Mouse (Mus musculus): Measurements from ENCODE around the gene Efnb2.

Gene Efnb2

GRCm38 (mm10) chr8:8661103-8661758 is at the start of gene Efnb2:
Efnb2 (minus strand) TSS chr8:8661242.
- peak; percentile 72 for DNase-seq (ENCODE audit: low spot score)

- DNase-seq (ENCODE audit: low spot score): no peak
Measured at GRCm38 (mm10) chr8:8704813-8705212, 43.8 kb upstream of the Efnb2 start.

GRCm38 (mm10) chr8:8703668-8704067 is 42.6 kb upstream of the Efnb2 start:
- no peak for DNase-seq (ENCODE audit: low spot score)

- DNase-seq (ENCODE audit: low spot score): no peak
Measured at GRCm38 (mm10) chr8:8700821-8701220, 39.8 kb upstream of the Efnb2 start.

GRCm38 (mm10) chr8:8700229-8700628 is 39.2 kb upstream of the Efnb2 start:
- DNase-seq (ENCODE audit: low spot score): no peak

- DNase-seq (ENCODE audit: low spot score): peak; percentile 90
Measured at GRCm38 (mm10) chr8:8690146-8691092, 29.4 kb upstream of the Efnb2 start, which contains the start of gene Arglu1. Arglu1 (minus strand) TSS chr8:8690521.

GRCm38 (mm10) chr8:8689454-8690145 is 28.6 kb upstream of the Efnb2 start:
- DNase-seq (ENCODE audit: low spot score): peak; percentile 25

GRCm38 (mm10) chr8:8688823-8689453 is 27.9 kb upstream of the Efnb2 start:
- DNase-seq (ENCODE audit: low spot score): no peak

GRCm38 (mm10) chr8:8685517-8685916 is 24.5 kb upstream of the Efnb2 start:
- DNase-seq (ENCODE audit: low spot score): no peak

GRCm38 (mm10) chr8:8682697-8683096 is 21.7 kb upstream of the Efnb2 start:
- DNase-seq (ENCODE audit: low spot score): no peak

- no peak for DNase-seq (ENCODE audit: low spot score)
Measured at GRCm38 (mm10) chr8:8678236-8678635, 17.2 kb upstream of the Efnb2 start.

- no peak for DNase-seq (ENCODE audit: low spot score)
Measured at GRCm38 (mm10) chr8:8674864-8675263, 13.8 kb upstream of the Efnb2 start.

- DNase-seq (ENCODE audit: low spot score): peak; percentile 62
Measured at GRCm38 (mm10) chr8:8661759-8662138, 707 bp upstream of the Efnb2 start.

GRCm38 (mm10) chr8:8660307-8661098 is 539 bp downstream of the Efnb2 start:
- DNase-seq (ENCODE audit: low spot score): peak; percentile 2

- DNase-seq (ENCODE audit: low spot score): no peak
Measured at GRCm38 (mm10) chr8:8659503-8660306, 1.3 kb downstream of the Efnb2 start.

- DNase-seq (ENCODE audit: low spot score): no peak
Measured at GRCm38 (mm10) chr8:8658426-8659224, 2.4 kb downstream of the Efnb2 start.

- no peak for DNase-seq (ENCODE audit: low spot score)
Measured at GRCm38 (mm10) chr8:8657692-8658355, 3.2 kb downstream of the Efnb2 start.

- DNase-seq (ENCODE audit: low spot score): no peak
Measured at GRCm38 (mm10) chr8:8656578-8657441, 4.2 kb downstream of the Efnb2 start.
